Mouse (Mus musculus) adipose tissue, adult 10 weeks (tissue): Measurements from ENCODE around the gene Gnb4. TPM values are rescaled to one million over a fixed set of nuclear protein-coding genes. Genes with fewer than 3 reads are reported as not detected.

Experiments used
- polyA plus RNA-seq: library from polyadenylated mRNA; stranded (reverse); fragments of 350-450 nt; fragmentation: Illumina TruSeq; extraction: RNeasy Lipid Tissue Mini Kit (QIAGEN cat#74804); gene quantifications from one replicate; pipeline ENCODE4 v1.2.3, GENCODE M21; 2014; ENCODE audit warnings: low read depth, low replicate concordance

The Gnb4 gene
- 19.1 TPM for polyA plus RNA-seq

GRCm38 (mm10) chr3:32616331-32617052 is at the start of gene Gnb4:
Gene Gnb4, minus strand, starts transcription at chr3:32616585.

Other genes with a start within 250 kb of the Gnb4 start
- 22.6 TPM for gene Pik3ca, start 218.9 kb downstream of the Gnb4 start, polyA plus RNA-seq
- not detected for gene Kcnmb3, start 124.4 kb downstream of the Gnb4 start, polyA plus RNA-seq
- gene Zfp639, start 106.3 kb downstream of the Gnb4 start, polyA plus RNA-seq = 32.3 TPM
- 33.8 TPM for gene Mfn1, start 87.1 kb downstream of the Gnb4 start, polyA plus RNA-seq
- gene Actl6a, start 89.7 kb upstream of the Gnb4 start, polyA plus RNA-seq = 44.1 TPM
- gene Ndufb5, start 120.4 kb upstream of the Gnb4 start, polyA plus RNA-seq = 187 TPM
- 12.0 TPM for gene Mrpl47, start 121.0 kb upstream of the Gnb4 start, polyA plus RNA-seq
- gene Usp13, start 201.0 kb upstream of the Gnb4 start, polyA plus RNA-seq = 0.37 TPM